In the genomic region with DNA sequence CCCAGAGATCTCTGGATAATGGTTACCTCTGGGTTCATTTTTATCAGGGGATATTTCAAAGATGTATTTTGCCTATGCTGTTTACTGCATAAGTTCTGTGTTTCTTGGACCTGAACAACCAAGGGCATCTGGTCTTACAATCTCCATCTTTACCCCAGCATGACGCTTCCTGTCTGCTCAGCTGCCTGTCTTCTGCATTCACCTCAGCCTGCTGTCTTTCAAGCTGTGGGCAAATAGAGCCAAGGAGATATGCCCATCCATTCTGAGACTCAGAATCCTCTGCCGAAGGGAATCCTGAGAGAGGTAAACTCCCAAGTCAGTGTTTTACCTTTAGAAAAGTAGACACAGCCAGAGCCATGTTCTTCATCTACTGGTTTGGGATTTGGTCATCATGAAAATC, we compare ENCODE assay signal across 18 mouse cellular contexts.
DNase-seq lines count a peak whose midpoint lies in the region; ATAC-seq lines count a peak whose summit lies in the region.
"Had no signal": no experiment of that assay in that cellular context is flagged by ENCODE, and none has a peak within 500 bp of the region (broad histone marks: within the 10 kb centered on the region; RNA-seq: fewer than 3 reads in every experiment).

No protein-coding gene starts in this region.

- no peak for ATAC-seq in cerebellum, adult (ENCODE audit: insufficient number of reproducible peaks, low FRiP score, low TSS enrichment)
- ATAC-seq: activated CD4-positive, CD25-positive, alpha-beta regulatory T cell, adult 4 months; CD4-positive, CD25-positive, alpha-beta regulatory T cell, adult 4 months; Patski had no signal

- peak; percentile 54 to 62 for DNase-seq in cerebellum, postnatal 10 days
- peak; percentile 41 to 44 for DNase-seq in cerebellum, postnatal 14 days
- DNase-seq in cerebellum, postnatal 4 days (ENCODE audit: low spot score in 2 of 2) = no peak
- DNase-seq: adrenal gland, adult 2 months; adrenal gland, adult 8-10 months; adrenal gland, postnatal 10 days; adrenal gland, postnatal 14 days; adrenal gland, postnatal 25 days; adrenal gland, postnatal 36 days; B cell, adult 2 months; cerebellum, adult 11 months; cerebellum, adult 11-12 months; cerebellum, adult 18-20 months; cerebellum, adult 2 months had no signal

Comparison
In these comparisons a context has a peak if more than half of its experiments do, and no peak if none do; other contexts are left out.
1. DNase-seq: peak in cerebellum, postnatal 10 days (2 of 2) and cerebellum, postnatal 14 days (2 of 2); none in cerebellum, postnatal 4 days (0 of 2).